Mouse (Mus musculus) CD4-positive helper T cell, adult 2 months (primary cell): ENCODE measurements at regions not wholly inside any gene's neighbourhood (a gene's known extent, or its start where the extent isn't known, plus 50 kb on each side); places are given as distances from the start of the nearest gene placed in this dataset.

Source experiments
- DNase-seq: peaks from one replicate; pipeline ENCODE4 v3.0.0-alpha.2; 2012; ENCODE audit warnings: low read depth, missing footprints, low spot score

GRCm38 (mm10) chr4:142658156-142658555, 419.0 kb upstream of the Kazn start:
- no peak for DNase-seq

- no peak for DNase-seq
Observed at GRCm38 (mm10) chr4:142641069-142641468, 401.9 kb upstream of the Kazn start.

DNA sequence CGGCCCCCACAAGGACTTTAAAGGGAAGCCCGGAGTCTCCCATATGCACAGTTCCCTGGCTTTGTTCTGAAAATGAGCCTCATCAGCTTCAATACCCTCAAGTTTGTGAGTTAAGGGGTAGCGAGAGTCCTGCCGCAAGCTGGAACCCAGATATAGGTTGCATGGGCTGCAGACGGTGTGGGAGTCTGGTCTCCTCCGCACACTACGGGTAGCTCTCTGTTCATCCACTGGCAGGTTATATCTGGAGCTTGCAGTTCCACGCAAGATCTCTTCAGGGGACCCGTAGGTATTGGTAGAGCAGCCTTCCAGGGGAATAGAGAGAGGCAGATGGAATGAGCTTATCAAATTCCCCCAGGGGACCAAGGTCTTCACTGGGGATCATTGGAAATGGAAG, 400.1 kb upstream of the Kazn start:
- no peak for DNase-seq

DNA sequence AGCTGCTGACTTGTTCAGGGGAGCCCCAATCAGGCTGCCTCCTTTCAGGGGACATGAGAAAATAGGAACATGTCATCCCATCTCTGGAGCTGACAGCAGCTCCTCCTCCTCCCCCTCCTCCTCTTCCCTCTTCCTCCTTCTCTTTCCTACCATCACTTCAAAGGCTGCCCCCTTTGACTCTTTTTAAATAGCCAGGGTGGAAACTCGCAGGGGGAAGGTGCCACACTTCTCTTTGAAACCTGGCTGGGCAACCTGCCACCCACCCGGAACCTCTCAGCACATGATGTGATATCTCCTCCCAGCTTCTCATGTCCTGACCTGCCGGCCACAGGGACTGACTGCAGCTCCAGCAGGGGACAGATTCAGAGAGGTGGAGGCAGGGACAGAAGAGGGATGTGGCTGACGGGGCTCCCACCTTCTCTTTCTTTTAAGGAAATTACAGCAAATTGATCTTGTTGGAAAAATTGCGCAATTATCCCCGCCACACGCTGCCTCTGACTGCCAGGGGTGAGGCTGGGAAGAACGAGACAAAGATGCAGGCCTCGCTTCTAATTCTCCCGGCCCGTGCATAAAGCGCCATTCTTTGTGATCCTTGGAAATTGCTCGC, 399.6 kb upstream of the Kazn start:
- DNase-seq, result no peak

- DNase-seq, result no peak
Observed at GRCm38 (mm10) chr4:142638057-142638456, 398.9 kb upstream of the Kazn start.

DNA sequence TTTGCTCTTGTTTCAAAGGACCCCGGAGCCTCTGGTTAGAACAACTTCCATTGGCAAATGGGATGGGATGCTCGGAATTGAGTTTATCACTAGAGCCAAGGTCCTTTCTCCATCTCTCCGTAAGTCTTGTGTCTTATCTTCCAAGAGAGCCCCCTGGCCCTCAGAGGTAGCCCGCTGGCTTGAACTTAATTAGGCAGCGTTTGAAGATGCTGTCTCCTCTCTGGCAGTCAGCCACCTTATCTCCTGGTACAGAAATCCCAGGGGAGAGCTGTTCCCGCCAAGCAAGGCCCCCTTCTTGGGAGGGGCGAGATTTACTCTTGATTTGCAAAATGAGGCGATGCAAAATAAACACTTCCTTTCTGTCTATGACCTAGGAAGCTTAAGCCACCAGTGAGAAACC, 395.2 kb upstream of the Kazn start:
- no peak for DNase-seq

- no peak for DNase-seq
Observed at GRCm38 (mm10) chr4:142633667-142634350, 394.6 kb upstream of the Kazn start.

DNA sequence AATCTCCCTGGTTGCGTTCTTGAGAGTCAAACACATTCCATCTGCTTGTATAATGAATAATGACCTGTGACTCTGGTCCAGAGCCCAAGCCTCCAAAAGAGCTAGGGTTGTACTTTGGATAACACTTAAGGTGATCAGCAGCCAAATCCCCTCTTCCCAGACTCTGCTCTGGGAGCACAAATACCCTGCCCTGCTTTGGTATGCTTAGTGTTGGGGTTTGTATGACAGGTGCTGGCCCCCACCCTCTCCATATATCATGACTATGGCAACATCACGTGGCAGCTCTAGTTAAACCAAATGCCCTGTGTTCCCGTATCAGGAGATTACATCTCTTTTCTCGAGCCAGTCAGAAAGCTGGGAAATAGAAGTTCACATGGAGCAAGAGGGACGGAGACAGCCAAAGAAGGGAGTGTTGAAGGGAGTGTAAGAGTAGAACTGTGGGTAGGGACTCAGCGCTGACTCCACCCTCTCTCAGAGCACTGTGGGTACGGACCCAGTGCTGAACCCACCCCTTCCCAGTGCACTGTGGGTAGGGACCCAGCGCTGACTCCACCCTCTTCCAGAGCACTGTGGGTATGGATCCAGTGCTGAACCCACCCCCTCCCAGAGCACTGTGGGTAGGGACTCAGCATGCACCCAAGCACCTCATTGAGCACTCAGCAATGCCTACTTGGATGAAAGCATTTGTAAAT, 387.4 kb upstream of the Kazn start:
- no peak for DNase-seq

GRCm38 (mm10) chr4:142625456-142625855, 386.3 kb upstream of the Kazn start:
- DNase-seq, result no peak

DNA sequence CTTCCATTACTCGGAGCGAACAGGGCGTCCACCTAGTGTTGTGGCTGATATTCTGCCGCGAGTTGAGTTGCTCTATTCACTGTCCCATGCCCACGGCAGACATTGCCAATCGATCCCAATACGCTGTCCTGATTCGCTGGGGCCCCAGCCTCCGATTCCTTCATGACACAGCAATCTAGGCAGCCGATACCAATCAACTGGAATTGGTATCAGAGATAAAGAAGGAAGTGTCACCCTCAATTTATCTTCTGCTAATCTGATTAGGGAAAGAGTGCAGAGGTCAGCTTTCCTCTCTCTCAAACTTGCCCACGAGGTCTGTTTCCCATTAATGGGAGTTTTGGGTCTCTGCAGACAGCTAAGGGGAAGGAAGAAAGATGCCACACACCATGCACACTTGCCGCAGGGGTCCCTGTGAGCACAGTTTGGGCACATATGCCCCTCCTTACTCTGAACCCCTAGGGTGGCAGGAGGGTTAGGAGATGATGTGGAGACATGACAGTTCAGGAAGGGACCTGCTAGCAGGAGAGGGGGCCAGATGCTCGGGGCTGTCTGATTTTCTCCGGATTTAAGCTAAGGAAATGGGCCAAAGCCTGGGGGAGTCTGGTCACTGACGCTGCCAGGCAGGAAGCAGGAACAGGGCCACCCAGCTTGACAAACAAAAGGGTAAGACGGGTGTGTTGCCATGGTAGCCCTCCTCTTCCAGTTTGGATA, 383.1 kb upstream of the Kazn start:
- no peak for DNase-seq

DNA sequence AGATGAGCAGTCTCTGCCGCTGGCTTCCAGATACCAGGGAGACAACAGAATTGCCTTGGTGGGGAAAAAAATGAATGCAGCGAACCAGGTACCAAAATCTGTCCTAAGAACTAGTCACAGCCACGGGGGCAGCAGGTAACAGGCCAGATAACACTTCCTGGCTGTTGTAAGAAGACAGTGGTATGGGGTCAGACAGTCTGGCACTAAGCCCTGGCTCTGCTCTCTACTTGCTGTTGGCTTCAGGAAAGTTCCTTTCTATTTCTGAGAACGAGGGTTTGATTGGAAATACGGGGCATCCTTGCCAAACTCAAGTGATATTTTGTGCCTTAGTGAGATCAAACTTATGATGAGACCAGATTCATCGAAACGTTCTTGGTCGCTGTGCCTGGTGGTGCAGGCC, 380.2 kb upstream of the Kazn start:
- DNase-seq, result no peak

GRCm38 (mm10) chr4:142618770-142619169, 379.6 kb upstream of the Kazn start:
- no peak for DNase-seq

- DNase-seq, result no peak
Observed at GRCm38 (mm10) chr4:142617676-142618075, 378.5 kb upstream of the Kazn start.

DNA sequence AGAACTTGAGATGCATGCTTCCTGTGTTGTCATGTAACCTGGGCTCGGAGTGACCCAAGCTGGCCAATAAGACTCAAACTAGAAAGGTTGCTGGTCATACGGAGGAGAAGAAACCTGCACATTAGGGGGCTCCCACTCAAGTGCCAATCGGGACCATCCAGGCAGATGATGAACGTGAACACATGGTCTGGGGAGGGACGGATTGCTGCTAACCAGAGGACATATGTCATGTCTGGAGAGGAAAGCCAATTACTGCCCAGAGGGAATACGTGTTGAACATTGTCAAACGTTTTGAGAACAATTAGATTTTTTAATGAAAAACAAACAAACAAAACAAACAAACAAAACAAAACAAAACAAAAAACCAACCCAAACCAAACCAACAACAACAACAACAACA, 377.7 kb upstream of the Kazn start:
- DNase-seq, result no peak

DNA sequence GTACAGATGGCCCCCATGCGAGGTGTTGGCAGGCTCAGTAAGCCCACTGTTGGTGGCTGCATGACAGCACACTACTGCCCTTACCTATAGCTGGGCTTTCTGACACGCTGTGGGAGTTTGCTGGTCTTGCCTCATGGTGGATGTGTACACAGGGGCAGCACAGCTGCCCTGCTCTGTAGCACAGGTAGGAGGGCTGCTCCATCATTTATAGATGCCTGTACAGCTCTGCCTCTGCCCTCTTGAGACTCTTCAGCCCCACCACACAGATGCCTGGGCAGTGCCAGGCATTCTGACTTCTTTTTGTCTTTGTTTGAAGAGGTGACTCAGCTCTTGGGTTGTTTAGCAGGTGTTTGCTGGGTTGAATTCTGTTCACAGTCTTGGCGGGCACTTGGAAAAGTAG, 365.9 kb upstream of the Kazn start:
- DNase-seq, result no peak

DNA sequence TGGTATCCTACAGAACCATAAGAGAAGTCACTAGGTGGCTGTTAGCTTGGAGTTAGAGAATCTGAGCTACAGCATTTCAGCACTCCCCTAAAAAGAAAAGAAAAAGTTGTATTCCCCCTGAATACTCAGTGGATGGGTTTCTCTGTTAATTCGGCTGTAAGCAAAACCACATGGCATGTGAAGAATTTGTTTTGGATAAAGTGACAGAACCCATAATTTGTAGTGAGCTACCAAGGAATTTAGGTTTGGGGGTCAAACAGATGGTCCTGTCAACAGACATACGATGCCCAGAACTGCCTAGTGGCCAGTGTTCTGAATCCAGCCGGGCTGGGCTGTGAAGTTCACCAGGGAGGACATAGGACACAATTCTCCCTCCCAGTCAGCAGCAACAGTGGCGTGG, 358.0 kb upstream of the Kazn start:
- no peak for DNase-seq

GRCm38 (mm10) chr4:142589084-142589741, 350.0 kb upstream of the Kazn start:
- no peak for DNase-seq

DNA sequence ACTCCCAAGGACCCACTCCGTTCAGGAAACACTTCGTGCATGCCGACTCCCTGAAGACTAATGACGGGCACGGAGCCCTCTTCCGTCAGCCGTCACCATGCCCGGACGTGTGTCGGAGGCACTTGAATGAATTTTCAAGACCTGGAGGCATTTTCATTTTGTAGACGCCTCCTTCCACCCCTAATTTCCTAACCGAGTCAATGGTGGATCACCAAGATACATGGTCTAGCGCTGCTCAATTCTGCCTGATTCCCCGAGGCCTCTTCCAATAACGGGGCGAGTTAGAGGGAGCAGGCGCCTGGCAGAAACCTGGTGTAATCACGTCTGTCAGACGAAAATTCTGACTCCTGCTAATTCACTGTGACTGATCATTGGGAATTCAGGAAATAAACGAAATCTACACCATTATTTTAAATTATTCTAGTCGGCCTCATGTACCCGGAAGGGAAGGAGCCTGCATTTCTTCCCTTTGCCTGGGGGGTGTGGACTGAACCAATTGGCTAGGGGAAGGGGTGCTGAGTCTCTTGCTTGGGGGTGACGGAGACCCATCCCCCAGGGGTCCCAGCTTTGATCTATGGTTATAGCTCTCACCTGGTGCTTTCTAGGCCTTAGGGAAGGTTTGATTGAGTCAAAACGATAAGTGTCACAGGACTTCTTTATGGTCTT, 349.4 kb upstream of the Kazn start:
- no peak for DNase-seq

- no peak for DNase-seq
Observed at GRCm38 (mm10) chr4:142587345-142588035, 348.3 kb upstream of the Kazn start.

DNA sequence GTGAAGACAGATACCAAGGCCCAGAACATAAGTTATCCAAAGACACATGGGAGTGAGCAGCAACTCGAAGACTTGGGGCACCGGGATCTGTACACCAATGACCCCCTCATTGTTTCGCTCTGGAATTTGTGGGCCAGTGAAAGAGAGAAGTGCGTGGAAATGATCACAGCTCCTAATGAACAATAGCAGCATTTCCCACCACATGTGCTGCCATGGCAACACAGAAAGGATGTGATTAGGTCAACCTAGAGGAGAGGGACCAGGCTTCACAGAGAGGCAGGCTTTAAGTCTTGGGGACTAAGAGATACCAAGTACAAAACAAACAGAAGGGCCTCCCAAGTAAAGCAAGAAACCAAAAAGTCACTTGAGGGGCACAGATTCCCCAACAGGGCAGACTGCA, 339.3 kb upstream of the Kazn start:
- DNase-seq, result no peak

GRCm38 (mm10) chr4:142577519-142577918, 338.3 kb upstream of the Kazn start:
- DNase-seq, result no peak
